Mouse (Mus musculus): Measurements from ENCODE around the gene Kctd6. TPM values are rescaled to one million over a fixed set of nuclear protein-coding genes. Genes with fewer than 3 reads are reported as not detected.

The Kctd6 gene
- total and polyA plus RNA-seq, 3 experiments, result 2.9 to 4.2 (median 3.8) TPM

- Histone ChIP-seq H3K36me3 (replicated peaks in 1 of 2; ENCODE audit: control insufficient read depth in 1 of 2, insufficient read depth in 1 of 2, low read length in 1 of 2) (no peaks in the 10 kb centered on the region), H3K27me3 (replicated peaks) (peaks cover 3% of the 10 kb centered on the region), H3K4me2 (ENCODE audit: insufficient read depth, low read depth, poor library complexity, severe bottlenecking) (no peak overlapping the region), H3K9ac (ENCODE audit: insufficient read depth, low read depth) (no peak overlapping the region), H3K9me3 (replicated peaks; ENCODE audit: low read length) (no peaks in the 10 kb centered on the region), H3K79me2 (replicated peaks; ENCODE audit: control insufficient read depth, extremely low read depth, insufficient read depth, poor library complexity, severe bottlenecking) (no peaks in the 10 kb centered on the region), H3K27ac (ENCODE audit: insufficient read depth, low read depth) (no peak overlapping the region), H3K4me1 (ENCODE audit: control insufficient read depth in 1 of 2, insufficient read depth in 2 of 2) (peaks cover 4 to 6% of the 10 kb centered on the region in 2 experiments; a peak in 3 of 4 replicates), H3K4me3 (replicated peaks in 1 of 3; ENCODE audit: low read depth in 2 of 3, low read length in 2 of 3, poor library complexity in 1 of 3) (no peak overlapping the region)
- in situ Hi-C loops (cut with MboI; ENCODE audit: low pct_ligation_motif_present, low pct_unique_long_range_greater_than_20kb, low sequenced_read_pairs) (no loop called here), dilution Hi-C loops (cut with MboI; ENCODE audit: extremely low pct_ligation_motif_present, extremely low pct_unique_long_range_greater_than_20kb, low sequenced_read_pairs) (no loop called here)
- TF ChIP-seq RCOR1 (conservative IDR thresholded peaks at IDR 0.05; ENCODE audit: low read depth, low read length), result no peak
- no peak for DNase-seq (ENCODE audit: extremely low read depth)
Measured at GRCm38 (mm10) chr14:8201715-8202114, 12.2 kb upstream of the Kctd6 start.

GRCm38 (mm10) chr14:8206179-8206910 lies 7.6 kb upstream of the Kctd6 start:
- no peak overlapping the region for H3K9ac ChIP-seq (ENCODE audit: insufficient read depth, low read depth)
- no peak for DNase-seq (ENCODE audit: extremely low read depth)
- no peaks in the 10 kb centered on the region for H3K9me3 ChIP-seq (replicated peaks; ENCODE audit: low read length)
- H3K79me2 ChIP-seq (replicated peaks; ENCODE audit: control insufficient read depth, extremely low read depth, insufficient read depth, poor library complexity, severe bottlenecking), result no peaks in the 10 kb centered on the region
- dilution Hi-C loops (cut with MboI; ENCODE audit: extremely low pct_ligation_motif_present, extremely low pct_unique_long_range_greater_than_20kb, low sequenced_read_pairs) (no loop called here), in situ Hi-C loops (cut with MboI; ENCODE audit: low pct_ligation_motif_present, low pct_unique_long_range_greater_than_20kb, low sequenced_read_pairs) (no loop called here)
- no peak for TF ChIP-seq CHD2 (IDR thresholded peaks at IDR 0.05; ENCODE audit: low read length)
- TF ChIP-seq ZKSCAN1 (IDR thresholded peaks at IDR 0.05; ENCODE audit: borderline replicate concordance, low read depth, low read length), result no peak
- TF ChIP-seq JUND (conservative IDR thresholded peaks at IDR 0.05; ENCODE audit: low read depth, low read length), result no peak
- no peak for TF ChIP-seq ZC3H11A (IDR thresholded peaks at IDR 0.05; ENCODE audit: low read depth, low read length)
- TF ChIP-seq ZMIZ1 (IDR thresholded peaks at IDR 0.05; ENCODE audit: low read depth, low read length), result no peak
- TF ChIP-seq RAD21 (IDR thresholded peaks at IDR 0.05; ENCODE audit: low read depth, low read length), result no peak
- no peak for TF ChIP-seq TCF12 (IDR thresholded peaks at IDR 0.05; ENCODE audit: low read depth, low read length)
- no peak for TF ChIP-seq HCFC1 (IDR thresholded peaks at IDR 0.05; ENCODE audit: low read depth, low read length)
- no peak for TF ChIP-seq MAZ (IDR thresholded peaks at IDR 0.05; ENCODE audit: low read depth, low read length)
- no peak for TF ChIP-seq UBTF (IDR thresholded peaks at IDR 0.05; ENCODE audit: low read depth, low read length)
- TF ChIP-seq GABPA (IDR thresholded peaks at IDR 0.05; ENCODE audit: insufficient replicate concordance, low read depth, low read length), result no peak
- no peak for TF ChIP-seq CTCF (conservative IDR thresholded peaks at IDR 0.05 in 1 of 2, IDR thresholded peaks at IDR 0.05 in 1 of 2; ENCODE audit: low read depth in 2 of 2, low read length in 2 of 2)
- no peak for TF ChIP-seq POLR2AphosphoS2 (IDR thresholded peaks at IDR 0.05; ENCODE audit: low read depth, low read length)
- TF ChIP-seq MAFK (IDR thresholded peaks at IDR 0.05; ENCODE audit: insufficient replicate concordance, low read length), result no peak
- no peak for TF ChIP-seq MYC (IDR thresholded peaks at IDR 0.05; ENCODE audit: low read depth, low read length)
- no peak for TF ChIP-seq KAT2A (IDR thresholded peaks at IDR 0.05; ENCODE audit: insufficient replicate concordance, low read length)
- TF ChIP-seq BHLHE40 (IDR thresholded peaks at IDR 0.05; ENCODE audit: low read depth, low read length), result no peak
- TF ChIP-seq POLR2A (IDR thresholded peaks at IDR 0.05; ENCODE audit: low read depth, low read length), result no peak
- no peak for TF ChIP-seq USF2 (conservative IDR thresholded peaks at IDR 0.05; ENCODE audit: low read depth, low read length)
- TF ChIP-seq USF1 (IDR thresholded peaks at IDR 0.05; ENCODE audit: low read depth, low read length), result no peak
- no peak overlapping the region for H3K27ac ChIP-seq (ENCODE audit: insufficient read depth, low read depth)
- H3K4me2 ChIP-seq (ENCODE audit: insufficient read depth, low read depth, poor library complexity, severe bottlenecking), result no peak overlapping the region
- no peaks in the 10 kb centered on the region for H3K36me3 ChIP-seq (replicated peaks in 1 of 2; ENCODE audit: control insufficient read depth in 1 of 2, insufficient read depth in 1 of 2, low read length in 1 of 2)
- H3K4me1 ChIP-seq (ENCODE audit: control insufficient read depth in 1 of 2, insufficient read depth in 2 of 2), result no peaks in the 10 kb centered on the region; a peak in 1 of 4 replicates
- H3K27me3 ChIP-seq (replicated peaks), result peaks cover 3% of the 10 kb centered on the region
- no peak overlapping the region for H3K4me3 ChIP-seq (replicated peaks in 1 of 3; ENCODE audit: low read depth in 2 of 3, low read length in 2 of 3, poor library complexity in 1 of 3)
